Mouse (Mus musculus) forebrain, embryonic 10.5 days (tissue): ENCODE data around the gene Heatr9. TPM values are rescaled to one million over a fixed set of nuclear protein-coding genes. Genes with fewer than 3 reads are reported as not detected.

Source experiments
- polyA plus RNA-seq: library from polyadenylated mRNA; unstranded; fragments of >200 nt; fragmentation: Nextera tagmentation; extraction: Ambion mirVana; gene quantifications from 2 replicates; pipeline ENCODE4 v1.2.1, GENCODE M21; 2016

Heatr9 gene
- polyA plus RNA-seq, 1 experiment from 2014 or later: not detected

Other genes starting within 250 kb of the Heatr9 start
- gene Slfn14, start 235.4 kb downstream of the Heatr9 start, polyA plus RNA-seq: 0.15 and 0.19 TPM in 2 replicates
- 66.4 and 67.0 TPM in 2 replicates for gene Ap2b1, start 223.2 kb downstream of the Heatr9 start, polyA plus RNA-seq
- 16.4 and 16.6 TPM in 2 replicates for gene Pex12, start 219.6 kb downstream of the Heatr9 start, polyA plus RNA-seq
- 2.7 and 3.1 TPM in 2 replicates for gene Rasl10b, start 113.0 kb downstream of the Heatr9 start, polyA plus RNA-seq
- gene Gas2l2, start 92.7 kb downstream of the Heatr9 start, polyA plus RNA-seq: 0.07 TPM in 1 of 2 replicates, not detected in the other
- gene 1700020L24Rik, start 84.5 kb downstream of the Heatr9 start, polyA plus RNA-seq: 0.25 and 0.36 TPM in 2 replicates
- gene Mmp28, start 59.1 kb downstream of the Heatr9 start, polyA plus RNA-seq: 0.70 and 1.1 TPM in 2 replicates
- 14.2 and 14.6 TPM in 2 replicates for gene Taf15, start 49.1 kb downstream of the Heatr9 start, polyA plus RNA-seq
- gene Ccl5, start 8.3 kb upstream of the Heatr9 start, polyA plus RNA-seq: 0.22 TPM in 1 of 2 replicates, not detected in the other
- gene Ccl9, start 56.5 kb upstream of the Heatr9 start, polyA plus RNA-seq: 0.55 and 1.4 TPM in 2 replicates
- gene Ccl6, start 70.9 kb upstream of the Heatr9 start, polyA plus RNA-seq: 2.1 and 2.2 TPM in 2 replicates
- gene Rpl9-ps1, start 123.4 kb upstream of the Heatr9 start, polyA plus RNA-seq: not detected in 2 replicates
- gene Ccl3, start 127.2 kb upstream of the Heatr9 start, polyA plus RNA-seq: 0.36 and 0.83 TPM in 2 replicates
- gene Ccl4, start 140.4 kb upstream of the Heatr9 start, polyA plus RNA-seq: 0.42 and 0.46 TPM in 2 replicates
- gene Wfdc17, start 181.8 kb upstream of the Heatr9 start, polyA plus RNA-seq: 0.32 TPM in 1 of 2 replicates, not detected in the other
- not detected in 2 replicates for gene Wfdc18, start 186.8 kb upstream of the Heatr9 start, polyA plus RNA-seq
- gene Wfdc21, start 224.8 kb upstream of the Heatr9 start, polyA plus RNA-seq: not detected in 2 replicates
- gene Heatr6, start 231.5 kb upstream of the Heatr9 start, polyA plus RNA-seq: 27.9 and 28.4 TPM in 2 replicates